Mouse (Mus musculus) CD4-positive, CD25-positive, alpha-beta regulatory T cell, adult 4 months (primary cell): ENCODE measurements around the gene Olfr239. TPM values are rescaled to one million over a fixed set of nuclear protein-coding genes. Genes with fewer than 3 reads are reported as not detected.
"Not testable (repeated sequence)": the region's sequence is repeated elsewhere in the genome, so short reads cannot be mapped to it uniquely, and the experiment has no call there.

Experiments
- ATAC-seq: one replicate; pipeline ENCODE4 v1.8.0; 2017
- polyA plus RNA-seq, 2 experiments: library from polyadenylated mRNA; unstranded; fragments of 100-300 nt; shearing (Covaris generic); gene quantifications; one replicate each; pipeline ENCODE4 v1.2.1; 2017

Gene Olfr239
- polyA plus RNA-seq = not detected

GRCm38 (mm10) chr17:33191002-33191401 is at the start of gene Olfr239:
TSS of gene Olfr239 (plus strand) at chr17:33191302.
- not testable (repeated sequence) for ATAC-seq

- ATAC-seq = not testable (repeated sequence)
These were observed 23.0 kb upstream of the Olfr239 start, which contains the start of gene Olfr55 for GRCm38 (mm10) chr17:33168147-33168546. TSS of gene Olfr55 (plus strand) at chr17:33168447.

- ATAC-seq = no peak
These were observed 30.5 kb downstream of the Olfr239 start, which contains the start of gene Olfr1564 for GRCm38 (mm10) chr17:33221590-33221989. TSS of gene Olfr1564 (minus strand) at chr17:33221690.

- ATAC-seq = not testable (repeated sequence)
These were observed 45.5 kb downstream of the Olfr239 start for GRCm38 (mm10) chr17:33236646-33237045.

Other genes starting within 250 kb of the Olfr239 start
- gene Cyp4f13, start 243.9 kb upstream of the Olfr239 start, polyA plus RNA-seq = 10 to 100 TPM; 43.6 to 81.3 TPM
- gene Zfp472, start 225.5 kb upstream of the Olfr239 start, polyA plus RNA-seq = 10 to 100 TPM; 23.1 to 26.6 TPM
- gene Zfp952, start 198.2 kb upstream of the Olfr239 start, polyA plus RNA-seq = 10 to 100 TPM; 14.7 to 17.3 TPM
- gene Zfp763, start 157.9 kb upstream of the Olfr239 start, polyA plus RNA-seq = 1 to 10 TPM; 7.8 to 9.7 TPM
- not detected for gene 4921501E09Rik, start 123.2 kb upstream of the Olfr239 start, polyA plus RNA-seq
- 1 to 10 TPM; 6.5 to 7.0 TPM for gene Zfp563, start 102.0 kb upstream of the Olfr239 start, polyA plus RNA-seq
- not detected for gene Morc2b, start 51.6 kb upstream of the Olfr239 start, polyA plus RNA-seq
- not detected for gene Olfr55, start 22.9 kb upstream of the Olfr239 start, polyA plus RNA-seq
- gene Olfr1564, start 30.4 kb downstream of the Olfr239 start, polyA plus RNA-seq = not detected
- gene Zfp955a, start 63.8 kb downstream of the Olfr239 start, polyA plus RNA-seq = 10 to 100 TPM; 15.6 to 15.7 TPM
- under 1 TPM in 1 of 2 experiments, not detected in 1; 0.05 TPM for gene Olfr63, start 73.4 kb downstream of the Olfr239 start, polyA plus RNA-seq
- 10 to 100 TPM; 10.1 to 12.6 TPM for gene Zfp955b, start 98.2 kb downstream of the Olfr239 start, polyA plus RNA-seq
- 10 to 100 TPM in 1 of 2 experiments, 1 to 10 TPM in 1; 7.5 to 10.2 TPM for gene Zfp81, start 167.6 kb downstream of the Olfr239 start, polyA plus RNA-seq
- gene Zfp101, start 203.3 kb downstream of the Olfr239 start, polyA plus RNA-seq = 10 to 100 TPM in 1 of 2 experiments, 1 to 10 TPM in 1; 7.1 to 10.2 TPM
- not detected for gene Actl9, start 241.6 kb downstream of the Olfr239 start, polyA plus RNA-seq